Mouse (Mus musculus) embryonic fibroblast, embryonic 13.5 days (primary cell): Measurements from ENCODE around the gene Olfr613. TPM values are rescaled to one million over a fixed set of nuclear protein-coding genes. Genes with fewer than 3 reads are reported as not detected.
"Not testable (repeated sequence)": the region's sequence is repeated elsewhere in the genome, so short reads cannot be mapped to it uniquely, and the experiment has no call there.

Experiments used
- H3K27ac ChIP-seq: 2 replicates; pipeline ENCODE4 v1.5.1; 2012; ENCODE audit warnings: low read length, control low read depth, inconsistent platforms; ENCODE audit not compliant: insufficient read depth
- H3K4me1 ChIP-seq: 2 replicates; pipeline ENCODE4 v1.6.1; 2011; ENCODE audit warnings: low read length; ENCODE audit not compliant: control insufficient read depth, insufficient read depth
- H3K4me3 ChIP-seq: 2 replicates; pipeline ENCODE4 v1.5.1; 2011; ENCODE audit warnings: mild to moderate bottlenecking, control low read depth, low read length; ENCODE audit not compliant: insufficient read depth
- CTCF ChIP-seq: IDR thresholded peaks from 2 replicates; pipeline ENCODE4 v1.5.1; 2011; ENCODE audit warnings: mild to moderate bottlenecking, control low read depth, low read length, moderate library complexity, borderline replicate concordance; ENCODE audit not compliant: insufficient read depth
- POLR2A ChIP-seq: IDR thresholded peaks from 2 replicates; pipeline ENCODE4 v1.6.1; 2011; ENCODE audit warnings: low read depth, mild to moderate bottlenecking, control low read depth, low read length, moderate library complexity
- polyA plus RNA-seq: library from polyadenylated mRNA; stranded (reverse); fragments of >200 nt; gene quantifications from 2 replicates; pipeline ENCODE4 v1.2.4, GENCODE M21; 2011; ENCODE audit warnings: low read depth; ENCODE audit not compliant: missing spikeins, insufficient read length

The Olfr613 gene
- not detected in 2 replicates for polyA plus RNA-seq

DNA sequence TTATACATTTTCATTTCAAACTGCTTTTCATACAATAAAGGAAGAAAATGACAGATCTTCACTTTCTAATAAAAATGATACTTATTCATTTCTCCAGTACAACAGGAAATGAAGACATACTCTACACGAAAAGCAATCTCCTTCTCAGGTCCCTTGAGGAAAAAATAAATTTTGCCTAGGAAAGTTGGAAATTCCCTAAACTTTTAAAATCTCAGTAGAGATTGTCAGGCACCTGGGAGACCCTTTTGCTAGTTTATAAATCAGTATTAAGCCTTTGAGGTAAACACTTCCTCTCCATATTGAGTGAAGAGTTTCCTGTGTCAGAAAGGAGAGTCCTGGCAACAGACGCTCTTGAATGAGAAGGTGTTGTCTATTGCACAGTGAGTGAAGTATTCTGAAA lies at the start of gene Olfr613:
TSS of gene Olfr613 (plus strand) at position 301 of the 400 bp plus-strand sequence.
- H3K4me3 ChIP-seq: no peak within 1 kb of the TSS
- H3K27ac ChIP-seq: no peak within 1 kb of the TSS
- no peaks in the 10 kb centered on the region for H3K4me1 ChIP-seq
- no peak for TF ChIP-seq CTCF
- TF ChIP-seq POLR2A: no peak

DNA sequence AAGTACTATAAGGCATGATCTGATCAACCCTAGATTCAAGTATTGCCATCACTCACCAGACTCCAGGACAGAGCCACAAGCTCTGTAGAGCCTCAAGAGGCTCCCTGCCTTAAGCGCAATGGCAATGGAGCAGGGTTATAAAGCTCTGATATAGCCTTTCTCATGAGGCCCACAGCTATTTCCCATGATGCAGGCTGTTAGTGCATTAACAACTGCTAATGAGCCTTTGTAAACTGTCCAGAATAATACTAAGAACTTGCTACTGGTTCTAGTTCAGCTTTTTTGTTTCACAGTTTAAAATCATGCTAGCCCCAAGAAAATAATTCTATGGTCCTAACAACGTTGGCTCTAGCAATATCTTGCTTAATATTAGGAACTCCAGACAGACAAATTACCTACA lies 35.9 kb upstream of the Olfr613 start, which contains the start of gene Olfr610:
TSS of gene Olfr610 (minus strand) at position 101 of the 400 bp plus-strand sequence.
- no peak within 1 kb of the TSS for H3K27ac ChIP-seq
- TF ChIP-seq POLR2A: no peak
- TF ChIP-seq CTCF: no peak
- H3K4me1 ChIP-seq: no peaks in the 10 kb centered on the region
- no peak within 1 kb of the TSS for H3K4me3 ChIP-seq

DNA sequence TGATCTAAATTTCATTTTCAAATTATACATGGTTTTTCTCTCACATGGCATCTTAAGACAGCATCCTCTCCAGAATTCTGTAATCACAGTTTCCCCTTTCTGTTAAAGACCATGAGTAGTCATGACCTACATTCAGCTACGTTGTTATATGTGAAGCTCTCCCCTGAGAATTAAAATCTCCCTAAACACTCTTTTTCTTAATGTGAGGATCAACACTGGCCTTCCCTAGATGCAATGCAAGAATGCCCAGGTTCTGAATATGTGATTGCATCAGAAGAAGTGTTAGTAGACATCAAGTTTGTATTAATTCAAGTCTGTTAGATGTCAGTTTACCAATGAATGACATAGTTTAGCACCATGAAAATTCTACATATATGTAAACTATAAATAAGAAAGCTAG lies 27.1 kb upstream of the Olfr613 start, which contains the start of gene Olfr611:
TSS of gene Olfr611 (minus strand) at position 101 of the 400 bp plus-strand sequence.
- H3K27ac ChIP-seq: not testable (repeated sequence)

DNA sequence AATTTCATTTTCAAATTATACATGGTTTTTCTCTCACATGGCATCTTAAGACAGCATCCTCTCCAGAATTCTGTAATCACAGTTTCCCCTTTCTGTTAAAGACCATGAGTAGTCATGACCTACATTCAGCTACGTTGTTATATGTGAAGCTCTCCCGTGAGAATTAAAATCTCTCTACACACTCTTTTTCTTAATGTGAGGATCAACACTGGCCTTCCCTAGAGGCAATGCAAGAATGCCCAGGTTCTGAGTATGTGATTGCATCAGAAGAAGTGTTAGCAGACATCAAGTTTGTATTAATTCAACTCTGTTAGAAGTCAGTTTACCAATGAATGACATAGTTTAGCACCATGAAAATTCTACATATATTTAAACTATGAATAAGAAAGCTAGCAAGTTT lies 5.3 kb upstream of the Olfr613 start, which contains the start of gene Olfr612:
TSS of gene Olfr612 (minus strand) at position 101 of the 400 bp plus-strand sequence.
- H3K4me3 ChIP-seq, H3K27ac ChIP-seq: not testable (repeated sequence)

More for the DNA sequence above, 27.1 kb upstream of the Olfr613 start, which contains the start of gene Olfr611:
- not testable (repeated sequence) for H3K4me1 ChIP-seq, H3K4me3 ChIP-seq

DNA sequence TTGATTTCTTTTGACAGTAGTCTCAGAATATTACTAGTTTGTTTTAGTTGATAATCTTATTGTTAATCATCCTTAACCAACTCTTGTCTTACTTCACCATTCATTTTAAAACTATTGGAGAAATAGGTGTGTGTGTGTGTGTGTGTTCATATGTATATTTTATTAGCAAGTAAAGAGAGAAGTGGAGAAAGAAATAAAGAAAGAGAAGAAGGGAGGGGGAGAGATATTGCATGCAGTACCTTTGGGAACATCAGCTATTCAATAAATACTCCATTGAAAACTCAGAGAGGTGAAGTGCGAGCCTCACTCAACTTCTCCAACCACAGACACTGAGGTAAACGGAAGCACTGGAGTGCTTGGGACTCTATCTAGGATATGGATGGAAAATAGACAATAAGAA lies 7.9 kb downstream of the Olfr613 start, which contains the start of gene Olfr615:
TSS of gene Olfr615 (plus strand) at position 301 of the 400 bp plus-strand sequence.
- H3K4me1 ChIP-seq: no peaks in the 10 kb centered on the region
- no peak for TF ChIP-seq POLR2A

More for the DNA sequence above, 5.3 kb upstream of the Olfr613 start, which contains the start of gene Olfr612:
- not testable (repeated sequence) for H3K4me1 ChIP-seq

DNA sequence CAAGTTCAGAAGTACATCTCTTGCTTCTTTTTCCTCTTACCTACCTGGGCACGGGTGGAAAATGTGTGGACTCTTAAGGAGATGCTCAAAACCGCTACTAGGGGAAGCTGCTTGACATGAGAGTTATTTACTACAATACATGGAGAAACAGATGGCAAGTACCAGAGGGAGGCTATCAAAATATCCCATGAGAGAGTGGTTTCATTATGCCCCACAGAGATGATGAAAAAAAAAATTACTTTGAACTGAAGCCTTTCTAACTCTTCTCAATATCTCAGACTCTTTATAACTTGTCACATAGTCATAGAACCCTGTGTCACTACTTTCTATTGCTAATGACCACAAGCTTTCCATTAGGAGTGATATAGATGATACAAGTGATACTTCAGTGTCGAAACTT lies 21.2 kb downstream of the Olfr613 start, which contains the start of gene Olfr616:
TSS of gene Olfr616 (minus strand) at position 101 of the 400 bp plus-strand sequence.
- no peak within 1 kb of the TSS for H3K4me3 ChIP-seq
- no peaks in the 10 kb centered on the region for H3K4me1 ChIP-seq
- no peak within 1 kb of the TSS for H3K27ac ChIP-seq
- TF ChIP-seq POLR2A (no peak), CTCF (no peak)

More for the DNA sequence above, 7.9 kb downstream of the Olfr613 start, which contains the start of gene Olfr615:
- Histone ChIP-seq H3K27ac (no peak within 1 kb of the TSS), H3K4me3 (no peak within 1 kb of the TSS)

DNA sequence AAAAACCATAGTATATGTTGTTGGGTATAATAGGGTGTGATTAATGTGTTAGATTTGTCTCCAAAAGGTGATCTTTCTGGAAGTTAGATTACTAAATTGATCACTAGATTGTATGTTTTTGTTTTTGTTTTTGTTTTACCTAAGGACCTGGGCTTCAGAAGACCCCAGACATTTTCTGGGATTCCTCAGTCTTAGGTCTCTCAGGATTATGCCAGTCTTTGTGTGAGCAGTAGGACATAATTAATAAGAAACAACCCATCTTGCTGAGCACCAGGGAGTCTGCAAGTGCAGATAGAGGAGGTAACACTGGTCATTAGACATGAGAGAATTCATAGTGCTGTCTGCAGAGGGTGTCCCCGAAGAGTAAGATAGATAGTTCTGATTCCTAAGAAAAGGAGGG lies 24.9 kb downstream of the Olfr613 start, which contains the start of gene Olfr617:
TSS of gene Olfr617 (plus strand) at position 301 of the 400 bp plus-strand sequence.
- Histone ChIP-seq H3K27ac (no peak within 1 kb of the TSS), H3K4me3 (no peak within 1 kb of the TSS), H3K4me1 (no peaks in the 10 kb centered on the region)
- TF ChIP-seq POLR2A: no peak
- no peak for TF ChIP-seq CTCF

DNA sequence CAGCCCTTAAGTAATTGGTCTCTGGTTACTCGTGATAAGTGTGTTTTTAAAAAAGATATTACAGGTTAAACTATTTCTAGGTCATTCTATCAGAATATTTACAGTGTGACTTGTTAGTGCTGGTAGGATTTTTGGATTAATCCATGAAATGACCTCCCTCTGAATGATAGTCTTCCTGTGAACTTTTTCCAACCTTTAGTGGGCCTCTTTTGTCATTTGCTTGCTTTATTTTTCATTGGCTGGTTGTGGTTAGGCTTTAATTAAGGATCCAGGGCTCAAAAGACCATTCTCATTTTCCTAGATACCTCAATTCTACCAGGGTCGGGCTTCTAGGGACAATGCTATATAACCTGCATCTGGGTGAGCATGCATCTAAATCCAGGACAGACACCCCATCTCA lies 41.9 kb downstream of the Olfr613 start, which contains the start of gene Olfr618:
TSS of gene Olfr618 (plus strand) at position 301 of the 400 bp plus-strand sequence.
- no peak for TF ChIP-seq POLR2A
- no peak within 1 kb of the TSS for H3K4me3 ChIP-seq
- no peak within 1 kb of the TSS for H3K27ac ChIP-seq
- no peaks in the 10 kb centered on the region for H3K4me1 ChIP-seq

DNA sequence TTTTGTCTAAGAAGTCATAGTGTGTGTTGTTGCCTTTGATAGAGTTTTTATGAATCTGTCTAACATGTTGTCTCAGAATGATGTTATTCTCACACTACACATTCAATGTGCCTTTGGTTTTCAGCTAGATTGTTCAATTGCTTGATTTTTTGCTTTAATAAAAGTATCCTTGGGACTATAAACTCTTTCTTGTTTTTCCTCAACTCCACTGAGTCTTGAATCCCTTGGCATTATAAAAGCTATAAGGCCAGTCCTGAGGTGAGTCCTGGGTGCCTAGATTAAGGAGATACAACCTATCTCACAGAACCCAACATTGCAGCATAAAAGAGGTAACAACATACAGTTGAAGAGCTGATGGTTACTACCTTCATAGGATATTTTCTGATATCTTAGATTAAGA lies 52.4 kb downstream of the Olfr613 start, which contains the start of gene Olfr619:
TSS of gene Olfr619 (plus strand) at position 301 of the 400 bp plus-strand sequence.
- Histone ChIP-seq H3K4me3 (no peak within 1 kb of the TSS), H3K27ac (no peak within 1 kb of the TSS)
- TF ChIP-seq POLR2A: no peak
- TF ChIP-seq CTCF: no peak

More for the DNA sequence above, 52.4 kb downstream of the Olfr613 start, which contains the start of gene Olfr619:
- H3K4me1 ChIP-seq: no peaks in the 10 kb centered on the region

Other genes with a start within 250 kb of the Olfr613 start
- not detected in 2 replicates for gene Olfr596, start 242.4 kb upstream of the Olfr613 start, polyA plus RNA-seq
- not detected in 2 replicates for gene Olfr597, start 231.8 kb upstream of the Olfr613 start, polyA plus RNA-seq
- gene Olfr598, start 224.5 kb upstream of the Olfr613 start, polyA plus RNA-seq: not detected in 2 replicates
- gene Olfr599, start 212.2 kb upstream of the Olfr613 start, polyA plus RNA-seq: not detected in 2 replicates
- not detected in 2 replicates for gene Olfr600, start 198.4 kb upstream of the Olfr613 start, polyA plus RNA-seq
- gene Olfr601, start 185.4 kb upstream of the Olfr613 start, polyA plus RNA-seq: not detected in 2 replicates
- not detected in 2 replicates for gene Olfr603, start 161.9 kb upstream of the Olfr613 start, polyA plus RNA-seq
- gene Usp17lc, start 133.0 kb upstream of the Olfr613 start, polyA plus RNA-seq: not detected in 2 replicates
- not detected in 2 replicates for gene Olfr605, start 102.6 kb upstream of the Olfr613 start, polyA plus RNA-seq
- not detected in 2 replicates for gene Olfr606, start 99.0 kb upstream of the Olfr613 start, polyA plus RNA-seq
- gene Olfr607, start 83.9 kb upstream of the Olfr613 start, polyA plus RNA-seq: not detected in 2 replicates
- gene Olfr608, start 78.2 kb upstream of the Olfr613 start, polyA plus RNA-seq: not detected in 2 replicates
- not detected in 2 replicates for gene Olfr609, start 50.0 kb upstream of the Olfr613 start, polyA plus RNA-seq
- not detected in 2 replicates for gene Olfr610, start 36.0 kb upstream of the Olfr613 start, polyA plus RNA-seq
- not detected in 2 replicates for gene Olfr611, start 27.2 kb upstream of the Olfr613 start, polyA plus RNA-seq
- gene Olfr612, start 5.4 kb upstream of the Olfr613 start, polyA plus RNA-seq: not detected in 2 replicates
- not detected in 2 replicates for gene Olfr615, start 8.0 kb downstream of the Olfr613 start, polyA plus RNA-seq
- gene Olfr616, start 21.1 kb downstream of the Olfr613 start, polyA plus RNA-seq: not detected in 2 replicates
- not detected in 2 replicates for gene Olfr617, start 25.0 kb downstream of the Olfr613 start, polyA plus RNA-seq
- not detected in 2 replicates for gene Olfr618, start 42.0 kb downstream of the Olfr613 start, polyA plus RNA-seq
- gene Olfr619, start 52.5 kb downstream of the Olfr613 start, polyA plus RNA-seq: not detected in 2 replicates
- gene Olfr620, start 64.5 kb downstream of the Olfr613 start, polyA plus RNA-seq: not detected in 2 replicates
- gene Olfr622, start 94.6 kb downstream of the Olfr613 start, polyA plus RNA-seq: not detected in 2 replicates
- not detected in 2 replicates for gene Olfr623, start 115.6 kb downstream of the Olfr613 start, polyA plus RNA-seq
- not detected in 2 replicates for gene Olfr624, start 123.1 kb downstream of the Olfr613 start, polyA plus RNA-seq
- not detected in 2 replicates for gene Olfr625-ps1, start 134.6 kb downstream of the Olfr613 start, polyA plus RNA-seq
- gene Olfr243, start 166.6 kb downstream of the Olfr613 start, polyA plus RNA-seq: not detected in 2 replicates
- not detected in 2 replicates for gene Olfr628, start 182.3 kb downstream of the Olfr613 start, polyA plus RNA-seq
- gene Olfr629, start 196.9 kb downstream of the Olfr613 start, polyA plus RNA-seq: not detected in 2 replicates
- not detected in 2 replicates for gene Olfr630, start 209.3 kb downstream of the Olfr613 start, polyA plus RNA-seq
- not detected in 2 replicates for gene Olfr69, start 223.5 kb downstream of the Olfr613 start, polyA plus RNA-seq
- not detected in 2 replicates for gene Olfr68, start 231.6 kb downstream of the Olfr613 start, polyA plus RNA-seq
- gene Olfr67, start 243.7 kb downstream of the Olfr613 start, polyA plus RNA-seq: not detected in 2 replicates